Mouse (Mus musculus) telencephalon, adult 2 months (tissue): ENCODE results near the gene Fads2.
"Not testable (repeated sequence)": the region's sequence is repeated elsewhere in the genome, so short reads cannot be mapped to it uniquely, and the experiment has no call there.

Experiments used
- DNase-seq: peaks from one replicate; pipeline ENCODE4 v3.0.0-alpha.2; 2011; ENCODE audit warnings: low read depth, low spot score

The Fads2 gene

GRCm38 (mm10) chr19:10101341-10102053, at the start of gene Fads2:
Fads2 (minus strand) TSS chr19:10101746.
- DNase-seq, result peak; percentile 72

- no peak for DNase-seq
Measured at GRCm38 (mm10) chr19:10149189-10149588, 47.6 kb upstream of the Fads2 start.

GRCm38 (mm10) chr19:10148555-10148954, 47.0 kb upstream of the Fads2 start:
- peak; percentile 42 for DNase-seq

- no peak for DNase-seq
Measured at GRCm38 (mm10) chr19:10144464-10144863, 42.9 kb upstream of the Fads2 start.

- DNase-seq, result no peak
Measured at GRCm38 (mm10) chr19:10143667-10144066, 42.1 kb upstream of the Fads2 start.

GRCm38 (mm10) chr19:10139736-10140135, 38.2 kb upstream of the Fads2 start:
- no peak for DNase-seq

GRCm38 (mm10) chr19:10137423-10137822, 35.9 kb upstream of the Fads2 start:
- no peak for DNase-seq

- no peak for DNase-seq
Measured at GRCm38 (mm10) chr19:10134692-10135091, 33.1 kb upstream of the Fads2 start.

- not testable (repeated sequence) for DNase-seq
Measured at GRCm38 (mm10) chr19:10129547-10129946, 28.0 kb upstream of the Fads2 start.

- no peak for DNase-seq
Measured at GRCm38 (mm10) chr19:10126479-10127250, 25.1 kb upstream of the Fads2 start.

GRCm38 (mm10) chr19:10123892-10124634, 22.5 kb upstream of the Fads2 start:
- peak; percentile 35 for DNase-seq

GRCm38 (mm10) chr19:10122021-10122631, 20.6 kb upstream of the Fads2 start:
- no peak for DNase-seq

- DNase-seq, result no peak
Measured at GRCm38 (mm10) chr19:10116641-10117040, 15.1 kb upstream of the Fads2 start.

- no peak for DNase-seq
Measured at GRCm38 (mm10) chr19:10115373-10116158, 14.0 kb upstream of the Fads2 start.

GRCm38 (mm10) chr19:10112956-10113355, 11.4 kb upstream of the Fads2 start:
- no peak for DNase-seq

- DNase-seq, result no peak
Measured at GRCm38 (mm10) chr19:10108666-10109065, 7.1 kb upstream of the Fads2 start.

GRCm38 (mm10) chr19:10108129-10108528, 6.6 kb upstream of the Fads2 start:
- no peak for DNase-seq

- no peak for DNase-seq
Measured at GRCm38 (mm10) chr19:10107051-10107611, 5.6 kb upstream of the Fads2 start.

- no peak for DNase-seq
Measured at GRCm38 (mm10) chr19:10106634-10107033, 5.1 kb upstream of the Fads2 start.

- no peak for DNase-seq
Measured at GRCm38 (mm10) chr19:10105034-10105493, 3.5 kb upstream of the Fads2 start.

- DNase-seq, result no peak
Measured at GRCm38 (mm10) chr19:10104234-10104633, 2.7 kb upstream of the Fads2 start.
